Mouse (Mus musculus): ENCODE data around the gene Lsm4.
A peak's percentile ranks its signal among the peaks of the same experiment; 100 is the strongest.

The Lsm4 gene

DNA sequence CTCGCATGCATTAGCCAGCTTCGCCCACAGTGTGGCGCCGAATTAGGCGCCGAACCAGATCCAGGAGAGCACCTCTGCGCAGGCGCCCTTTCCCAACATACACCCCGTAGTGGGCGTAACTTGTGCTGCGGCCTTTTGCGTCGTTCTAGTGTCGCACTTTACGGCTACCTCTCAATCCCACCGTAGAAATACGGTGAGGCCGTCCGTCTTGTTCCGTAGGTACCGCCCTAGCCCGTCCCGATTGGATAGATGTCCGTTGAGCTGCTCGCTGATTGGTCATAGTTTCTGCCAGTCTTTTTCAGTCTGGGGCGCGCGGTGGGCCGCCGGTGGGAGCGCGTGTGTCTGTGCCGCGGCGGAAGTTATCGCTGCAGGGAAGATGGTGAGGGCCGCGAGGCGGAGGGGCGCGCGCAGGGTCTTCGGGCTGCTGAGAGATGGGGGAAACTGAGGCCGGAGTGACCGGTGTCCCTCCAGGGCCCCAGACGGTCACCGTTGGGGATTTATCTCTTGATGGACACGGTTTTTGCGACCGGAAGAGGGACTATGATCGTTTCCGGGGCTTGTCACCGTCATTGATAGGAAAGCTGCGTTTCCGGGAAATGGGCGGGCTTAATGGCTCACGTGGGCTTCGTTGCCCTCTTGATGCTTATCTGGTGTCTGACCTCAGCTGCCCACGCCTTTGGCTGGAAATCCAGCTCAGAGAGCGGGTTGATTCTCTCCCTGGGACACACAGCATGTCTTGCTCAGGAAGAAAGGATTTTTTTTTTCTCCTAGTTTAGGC is at the start of gene Lsm4:
TSS of gene Lsm4 (plus strand) at position 170 of the 778 bp plus-strand sequence.
- peak; percentile 100 for DNase-seq (ENCODE audit: low spot score)

DNA sequence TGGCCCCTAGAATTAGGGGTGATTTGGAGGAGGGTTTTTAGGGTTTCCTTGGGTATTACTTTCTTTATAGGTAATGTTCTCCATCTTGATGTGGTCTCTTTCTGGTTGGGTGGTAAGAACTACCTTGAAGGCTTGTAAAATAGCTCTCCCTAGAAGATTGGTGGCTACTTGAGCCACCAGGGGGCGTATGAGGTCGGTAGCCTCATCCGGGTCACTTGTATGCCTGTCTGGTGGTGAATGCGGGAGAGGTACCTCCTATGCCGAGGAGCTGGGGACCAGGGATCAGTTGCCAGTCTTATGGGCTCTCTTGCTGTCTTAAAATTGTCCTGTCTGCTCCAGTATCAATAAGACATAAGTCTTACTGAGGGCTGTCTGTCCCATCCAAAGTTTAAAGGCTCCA is 47.9 kb upstream of the Lsm4 start:
- DNase-seq (ENCODE audit: low spot score): no peak

DNA sequence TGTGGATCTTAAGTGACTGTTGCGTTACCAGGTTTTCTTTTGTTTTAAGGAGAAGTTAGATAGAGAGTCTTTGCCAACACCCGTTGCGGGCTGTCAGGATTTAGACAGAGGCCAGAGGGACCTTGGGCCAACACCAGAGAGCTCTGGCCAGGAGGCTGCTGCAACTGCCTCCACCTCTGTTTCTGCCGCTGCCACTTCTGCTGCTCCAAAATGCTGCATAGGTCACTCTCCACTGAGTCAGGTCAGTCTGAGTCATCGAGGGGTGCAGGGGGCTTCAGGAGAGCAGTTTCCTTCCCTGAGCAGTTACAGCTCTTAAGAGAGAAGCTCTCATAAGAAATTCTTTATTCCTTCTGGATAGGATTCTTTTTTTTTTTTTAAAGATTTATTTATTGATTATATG is 46.0 kb upstream of the Lsm4 start:
- no peak for DNase-seq (ENCODE audit: low spot score)

DNA sequence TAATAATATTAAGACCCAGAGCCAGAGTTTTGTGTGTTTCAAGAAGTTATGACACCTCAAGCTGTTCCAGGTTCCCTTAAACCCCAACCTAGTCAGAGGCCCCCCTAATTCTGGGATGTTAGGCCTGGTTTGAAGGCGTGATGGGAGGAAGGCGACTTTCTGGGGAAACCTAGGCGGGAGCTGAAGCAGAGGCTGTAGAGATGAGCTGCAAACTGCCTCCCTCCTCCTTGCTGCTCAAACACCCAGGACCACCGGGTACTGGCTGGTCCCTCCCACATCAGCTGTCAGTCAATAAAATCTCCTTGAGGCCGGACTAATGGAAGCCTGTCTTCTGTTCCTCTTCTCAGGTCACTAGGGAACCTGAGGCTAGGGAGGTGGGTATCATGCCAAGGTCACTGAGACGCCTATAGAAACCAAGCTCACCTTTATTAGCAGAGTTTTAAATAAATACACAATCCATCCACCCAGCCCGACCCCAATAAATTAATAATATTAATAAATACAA is 44.0 kb upstream of the Lsm4 start:
- DNase-seq (ENCODE audit: low spot score): no peak

DNA sequence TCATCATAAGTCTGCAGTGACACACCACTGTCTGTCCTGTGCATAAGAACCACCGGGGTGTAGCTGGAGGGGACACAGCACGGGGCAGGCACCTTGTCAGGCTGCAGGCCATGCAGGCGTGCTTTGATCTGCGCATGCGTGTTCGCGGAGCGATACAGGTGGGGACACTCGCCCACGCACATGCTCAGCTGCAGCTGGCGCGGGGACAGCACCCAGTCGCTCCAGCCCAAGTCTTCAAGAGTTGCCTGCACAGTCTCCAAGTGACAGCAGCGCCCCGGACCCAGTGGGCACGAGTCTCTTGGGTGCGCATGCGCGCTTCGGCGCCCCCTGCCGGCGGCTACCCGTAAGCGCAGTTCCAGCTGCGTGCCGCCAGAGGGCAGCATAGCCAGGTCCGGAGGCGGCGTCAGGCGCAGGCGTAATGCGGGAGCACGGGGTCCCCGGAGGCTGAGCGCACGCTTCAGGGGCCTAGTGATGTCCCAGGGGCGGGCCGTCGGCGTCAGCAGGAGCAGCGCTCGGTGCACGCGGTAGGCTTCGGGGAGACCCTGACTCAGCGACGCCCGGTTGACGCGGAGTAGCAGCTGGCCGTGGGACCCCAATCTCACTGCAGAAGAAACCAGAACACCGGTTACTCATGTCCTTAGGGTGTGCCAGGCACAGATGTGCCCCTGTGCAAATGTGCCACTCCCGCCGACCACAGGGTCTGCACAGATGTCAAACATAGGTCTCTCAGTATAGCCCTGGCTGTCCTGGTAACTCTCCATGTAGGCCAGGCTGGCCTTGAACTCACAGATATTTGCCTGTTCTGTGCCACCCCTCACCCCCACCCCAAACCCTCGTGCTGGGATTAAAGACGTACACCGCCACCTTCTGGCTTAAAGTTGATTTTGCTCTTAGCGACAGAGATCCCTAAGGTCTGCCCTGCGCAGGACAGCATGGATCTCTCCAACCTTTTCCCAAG is 43.2 kb upstream of the Lsm4 start:
- peak; percentile 96 for DNase-seq (ENCODE audit: low spot score)

DNA sequence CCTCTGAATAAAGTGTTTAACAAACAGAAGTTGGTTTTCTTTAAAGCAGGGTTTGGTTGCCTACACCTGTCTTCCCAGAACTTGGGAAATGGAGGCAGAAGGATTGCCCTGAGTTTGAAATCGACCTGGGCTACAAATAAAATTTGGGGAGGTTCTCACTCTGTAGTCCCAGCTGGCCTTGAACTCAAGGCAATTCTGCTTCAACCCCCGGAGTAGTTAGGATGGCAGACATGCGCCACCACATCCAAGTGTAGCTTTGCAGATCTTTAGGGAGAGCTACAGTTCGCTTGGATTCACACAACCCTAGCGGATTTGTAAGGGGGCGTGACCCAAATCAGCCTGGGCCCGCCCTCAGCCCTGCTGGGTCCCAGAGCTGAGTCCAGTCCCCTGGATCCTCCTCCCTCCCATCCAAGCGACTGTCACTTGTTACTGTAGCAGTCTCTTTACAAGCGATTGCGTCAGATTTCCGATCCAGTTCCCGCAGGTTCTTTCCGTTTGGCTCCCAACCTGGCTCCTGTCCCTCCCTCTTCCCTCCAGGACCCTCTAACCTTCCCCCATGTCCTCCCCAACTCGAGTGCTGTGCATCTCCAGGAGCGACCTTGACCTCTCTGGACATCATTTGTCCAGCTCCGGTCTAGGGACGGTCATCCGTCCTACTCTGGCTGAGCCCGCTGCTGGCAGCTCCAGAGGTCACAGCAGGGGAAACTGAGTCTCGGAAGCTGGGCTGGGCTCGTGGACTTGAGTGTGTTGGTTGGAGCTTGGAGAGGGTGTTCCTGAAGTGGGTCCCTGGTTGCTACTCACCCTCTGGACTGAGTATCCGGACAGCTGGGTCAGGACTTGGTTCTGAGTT is 42.3 kb upstream of the Lsm4 start:
- DNase-seq (ENCODE audit: low spot score): peak; percentile 93

DNA sequence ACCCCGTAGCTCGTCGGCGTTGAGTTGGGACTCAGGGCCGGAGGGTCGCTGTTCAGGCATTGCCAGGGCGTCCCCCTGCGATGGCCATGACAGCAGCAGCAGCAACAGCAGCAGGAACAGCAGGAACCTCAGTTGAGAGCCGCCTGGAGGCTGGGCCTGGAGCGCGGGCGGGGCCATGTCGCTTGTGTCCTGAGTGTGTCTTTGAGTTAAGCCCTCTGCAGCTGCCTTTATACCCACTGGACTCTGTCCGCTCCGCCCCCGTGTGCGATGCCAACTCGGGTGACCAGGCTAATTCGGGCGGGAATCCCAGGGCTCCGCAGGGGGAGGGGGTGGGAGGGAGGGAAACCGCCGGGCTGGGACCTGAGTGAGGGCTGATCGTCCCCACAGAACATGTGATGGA is 41.6 kb upstream of the Lsm4 start:
- DNase-seq (ENCODE audit: low spot score): peak; percentile 88

DNA sequence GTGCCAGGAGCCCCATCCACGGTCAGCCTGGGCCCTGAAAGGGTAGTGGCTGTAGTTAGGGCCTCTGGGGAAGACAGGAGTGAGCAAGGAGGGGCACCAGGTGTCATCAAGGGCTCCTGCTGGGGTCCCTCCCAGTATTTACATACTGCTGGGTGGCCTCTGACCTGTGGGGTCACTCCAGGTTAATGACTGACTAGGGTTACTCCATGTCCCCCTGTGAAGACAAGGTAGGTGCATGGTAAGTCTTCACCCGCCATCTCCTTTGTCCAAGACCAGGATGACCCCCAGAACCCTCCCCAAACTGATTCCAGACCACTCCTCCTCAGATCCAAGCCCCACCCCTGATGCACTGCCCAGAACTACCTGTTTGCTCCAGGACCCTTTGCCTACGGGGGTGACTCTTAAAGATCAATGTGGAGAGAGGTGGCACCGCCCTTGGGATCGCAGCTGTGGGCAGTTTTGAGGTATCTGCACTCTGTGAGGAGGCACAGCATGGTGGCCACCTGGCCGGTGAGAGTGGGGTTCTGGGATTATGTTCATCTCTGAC is 40.6 kb upstream of the Lsm4 start, which contains the start of gene Gdf15:
TSS of gene Gdf15 (minus strand) at position 111 of the 547 bp plus-strand sequence.
- DNase-seq (ENCODE audit: low spot score): no peak

DNA sequence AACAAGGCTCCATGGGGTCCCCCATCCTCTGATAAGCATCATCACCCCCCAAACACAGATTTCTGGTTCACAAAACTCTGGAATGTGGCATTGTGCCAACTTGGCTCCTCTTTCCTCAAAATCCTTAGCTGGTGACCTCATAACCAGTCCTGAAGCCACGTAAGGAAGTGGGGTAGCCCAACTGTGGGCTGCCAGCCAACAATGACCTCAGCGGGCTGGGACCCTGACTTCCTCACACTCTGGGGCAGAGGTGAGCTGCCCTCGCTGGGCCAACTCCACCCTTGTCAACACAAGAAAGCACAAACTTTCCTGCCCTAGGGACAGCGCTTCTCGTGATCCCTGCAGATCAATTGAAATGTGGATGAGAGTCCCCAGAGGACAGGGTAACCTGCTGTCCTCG is 39.0 kb upstream of the Lsm4 start:
- peak; percentile 64 for DNase-seq (ENCODE audit: low spot score)

DNA sequence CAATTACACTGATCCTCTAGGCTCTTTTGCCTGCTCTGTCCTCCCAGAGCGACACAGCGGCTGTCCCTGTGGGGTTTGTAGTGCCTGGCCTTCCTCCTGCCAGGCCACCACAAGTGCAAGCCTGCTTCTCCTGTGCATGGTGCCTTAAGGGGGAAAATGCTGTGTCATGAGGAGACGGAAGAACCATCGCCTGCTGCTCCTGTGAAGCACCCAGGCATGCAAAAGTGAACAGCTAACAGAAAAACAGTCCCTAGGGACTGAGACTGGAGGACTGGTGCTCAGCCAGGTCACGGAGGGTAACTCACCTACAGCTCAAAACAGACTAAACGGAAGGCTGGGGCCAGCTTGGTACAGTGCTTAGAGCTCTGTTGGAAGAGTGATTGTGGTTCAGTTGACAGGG is 37.5 kb upstream of the Lsm4 start:
- DNase-seq (ENCODE audit: low spot score): peak; percentile 59

DNA sequence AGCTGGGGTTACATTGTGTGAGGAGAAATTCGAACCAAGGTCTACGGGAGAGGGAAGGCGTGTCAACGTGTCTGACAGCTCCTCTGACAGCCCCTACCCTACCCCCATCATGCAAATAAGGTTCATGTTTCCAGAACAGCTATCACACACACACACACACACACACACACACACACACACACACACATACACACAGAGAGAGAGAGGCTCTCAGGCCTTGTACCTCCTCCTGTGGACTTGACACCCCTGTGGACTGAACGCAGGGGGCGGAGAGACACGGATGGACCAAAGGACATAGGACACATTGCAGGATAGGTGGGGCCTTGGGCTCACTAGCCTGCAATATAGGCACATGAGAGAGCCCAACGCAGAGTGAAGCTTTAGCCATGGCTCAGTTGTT is 36.2 kb upstream of the Lsm4 start:
- DNase-seq (ENCODE audit: low spot score): peak; percentile 36

DNA sequence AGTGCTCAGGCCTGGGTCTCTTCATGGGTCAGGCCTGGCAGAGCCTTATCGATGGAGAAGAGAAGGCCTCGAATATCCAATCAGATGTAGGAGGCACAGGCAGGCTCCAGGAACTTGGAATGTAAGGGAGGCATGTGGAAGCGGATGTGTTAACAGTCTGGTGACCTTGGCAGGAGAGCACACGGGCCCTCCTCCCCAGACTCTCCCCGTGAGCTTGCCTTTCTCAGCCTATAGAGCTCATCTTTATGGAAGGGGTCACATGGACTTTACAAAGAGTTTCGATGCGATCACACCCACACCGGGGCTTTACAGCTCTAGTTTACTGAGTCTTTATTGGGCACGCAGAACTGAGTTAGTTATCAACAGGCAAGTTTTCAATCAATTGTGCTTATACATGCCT is 34.3 kb upstream of the Lsm4 start:
- DNase-seq (ENCODE audit: low spot score): no peak

DNA sequence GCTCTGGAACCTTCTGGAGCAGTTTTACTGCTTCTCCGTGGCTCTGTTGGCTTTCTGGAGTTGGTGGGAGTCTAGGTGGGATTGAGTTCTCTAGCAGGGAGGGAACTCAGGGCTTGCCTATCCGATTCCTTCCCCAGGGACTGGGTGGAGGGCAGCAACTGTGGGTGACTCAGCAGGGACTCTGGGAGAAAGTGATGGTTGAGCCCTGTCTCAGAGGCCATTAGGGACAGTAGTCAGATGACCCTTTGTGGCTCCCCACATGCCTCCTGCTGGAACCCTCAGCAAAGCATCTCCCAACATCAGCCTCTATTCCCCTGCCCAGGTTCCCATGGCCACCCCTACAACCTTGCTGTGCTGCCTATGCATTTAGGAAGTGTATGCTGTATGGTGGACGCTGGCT is 30.0 kb upstream of the Lsm4 start:
- no peak for DNase-seq (ENCODE audit: low spot score)

DNA sequence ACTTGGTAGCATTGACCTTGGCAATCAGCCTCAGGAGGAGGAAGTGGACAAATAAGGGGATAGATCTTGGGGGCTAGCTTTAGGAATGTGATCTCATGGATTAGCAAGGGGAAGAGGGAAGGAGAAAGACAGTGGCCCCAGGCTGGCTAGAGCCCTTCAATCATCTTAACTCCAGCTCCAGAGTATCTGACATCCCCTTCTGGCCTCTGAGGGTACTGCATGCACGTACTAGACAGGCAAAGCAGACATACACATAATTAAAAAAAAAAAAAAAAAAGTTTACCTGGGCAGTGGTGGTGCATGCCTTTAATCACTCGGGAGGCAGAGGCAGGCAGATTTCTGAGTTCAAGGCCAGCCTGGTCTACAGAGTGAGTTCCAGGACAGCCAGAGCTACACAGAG is 29.0 kb upstream of the Lsm4 start:
- no peak for DNase-seq (ENCODE audit: low spot score)

DNA sequence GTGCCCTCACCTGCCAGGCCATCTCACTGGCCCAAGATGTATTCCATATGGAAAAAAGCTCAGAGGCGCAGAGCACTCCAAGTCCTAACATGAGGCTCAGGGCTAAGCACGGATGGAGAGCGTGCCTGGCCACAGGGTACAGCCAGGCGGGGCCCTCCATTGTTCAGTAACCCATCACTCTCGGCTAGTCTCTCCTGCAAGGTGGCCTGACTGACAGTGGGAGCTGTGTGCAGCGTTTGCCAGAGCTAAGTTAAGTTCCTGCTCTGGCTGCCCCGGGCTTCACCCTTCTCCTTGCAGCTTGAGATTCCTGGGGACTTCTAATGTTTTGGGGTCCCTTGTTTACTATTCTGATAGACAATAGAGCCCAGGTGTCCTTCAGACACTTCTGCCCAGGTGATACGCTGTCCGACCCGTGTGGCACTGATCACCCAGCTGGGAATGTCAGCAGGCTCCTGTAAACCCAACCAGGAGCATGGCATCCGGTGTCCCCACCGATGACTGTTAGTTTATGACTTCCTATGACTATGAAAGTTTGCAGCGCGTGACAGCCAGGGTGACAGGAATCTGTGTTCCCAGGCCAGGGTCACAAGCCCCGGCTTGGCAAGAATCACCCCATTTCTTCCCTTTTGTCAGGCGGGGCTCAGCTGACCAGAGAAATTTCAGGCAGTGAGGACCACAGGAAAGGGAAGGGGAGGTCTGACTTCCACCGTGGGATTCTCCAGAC is 27.4 kb upstream of the Lsm4 start:
- no peak for DNase-seq (ENCODE audit: low spot score)

DNA sequence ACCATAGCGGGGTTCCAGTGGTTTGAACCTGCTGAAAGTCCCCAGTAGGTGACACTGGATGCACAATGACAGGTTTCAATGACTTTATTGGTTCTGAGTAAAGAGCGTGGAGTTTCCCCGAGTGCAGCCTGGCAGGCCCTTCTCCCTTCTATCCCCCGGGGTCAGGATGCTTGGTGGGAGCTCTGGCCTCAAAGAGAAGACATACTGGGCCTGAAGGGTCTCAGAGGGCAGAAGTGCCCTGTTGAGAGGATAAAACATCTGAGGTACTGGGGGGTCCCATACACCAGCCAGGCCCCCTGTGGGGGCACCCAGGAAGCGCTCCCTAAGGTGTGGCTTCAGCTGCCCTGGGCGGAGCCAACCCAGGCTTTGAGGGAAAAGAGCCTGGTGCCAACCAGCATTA is 26.7 kb upstream of the Lsm4 start:
- DNase-seq (ENCODE audit: low spot score): no peak

DNA sequence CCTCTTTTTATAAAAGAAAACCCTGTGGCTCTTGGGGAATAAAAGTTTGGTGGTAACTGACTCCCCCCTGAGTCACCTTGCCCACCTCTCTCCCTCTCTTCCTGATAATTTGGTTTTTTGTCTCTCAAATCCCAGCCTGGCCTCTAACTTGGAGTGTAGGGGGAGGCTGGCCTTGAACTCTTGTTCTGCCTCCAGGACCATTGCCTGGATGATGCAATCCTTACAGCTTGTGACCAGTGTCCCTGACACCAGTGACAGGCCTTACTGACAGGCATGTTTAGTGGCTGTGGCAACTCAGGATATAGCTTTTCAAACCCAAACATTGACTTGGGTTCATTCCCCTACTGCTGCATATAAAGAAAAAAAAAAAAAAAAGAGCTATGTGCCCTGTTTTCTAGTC is 26.3 kb upstream of the Lsm4 start:
- DNase-seq (ENCODE audit: low spot score): no peak

DNA sequence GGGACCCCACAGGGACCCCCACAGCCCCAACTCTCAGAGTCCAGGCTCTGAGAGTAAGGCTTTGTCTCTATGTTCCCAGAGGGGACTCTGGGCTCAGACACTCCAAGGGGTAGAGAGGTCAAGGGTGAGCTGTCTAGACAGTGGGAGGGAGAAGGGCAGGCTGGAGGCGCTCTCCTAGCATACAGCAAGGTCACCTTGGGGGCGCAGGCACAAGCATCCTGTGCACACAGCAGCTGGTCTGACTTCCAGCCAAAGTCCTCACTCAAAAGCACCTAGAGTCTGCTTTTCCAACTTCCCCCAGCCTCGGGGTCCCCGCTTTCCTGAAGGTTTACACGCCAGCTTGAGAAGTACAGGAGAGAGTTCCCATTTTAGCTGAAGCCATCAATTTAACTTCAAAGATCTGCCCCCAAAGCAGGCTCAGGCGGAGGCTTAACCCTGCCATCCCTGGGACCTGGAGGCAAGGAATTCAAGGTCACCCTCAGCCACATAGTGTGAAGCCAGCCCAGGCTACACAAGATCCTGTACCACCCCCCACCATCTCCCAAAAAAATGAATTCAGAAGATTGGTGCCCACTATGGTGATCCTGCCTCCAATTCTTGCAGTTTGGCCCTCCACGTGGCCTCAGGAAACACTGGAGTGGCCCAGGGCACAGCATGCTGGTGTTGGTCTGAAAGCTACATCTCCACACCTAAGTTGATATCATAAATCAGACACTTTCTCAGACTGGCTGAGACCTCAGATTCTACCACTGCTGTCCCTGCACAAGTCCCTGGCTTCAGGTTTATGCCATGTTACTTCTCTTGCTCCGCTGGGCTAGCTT is 25.5 kb upstream of the Lsm4 start:
- DNase-seq (ENCODE audit: low spot score): no peak

DNA sequence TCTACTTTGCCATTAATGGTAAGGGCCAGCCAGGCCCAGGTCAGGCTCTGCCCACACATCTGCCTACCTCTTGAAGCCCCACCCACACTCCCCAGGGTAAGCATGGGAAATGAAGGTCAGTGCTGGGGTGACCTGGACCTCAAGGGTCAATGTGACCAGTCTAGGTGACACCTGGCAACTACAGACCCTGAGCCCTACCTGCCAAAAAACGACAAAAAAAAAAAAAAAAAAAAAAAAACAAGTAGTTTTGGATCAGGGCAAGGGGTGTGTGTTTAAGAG is 24.9 kb upstream of the Lsm4 start:
- DNase-seq (ENCODE audit: low spot score): no peak

DNA sequence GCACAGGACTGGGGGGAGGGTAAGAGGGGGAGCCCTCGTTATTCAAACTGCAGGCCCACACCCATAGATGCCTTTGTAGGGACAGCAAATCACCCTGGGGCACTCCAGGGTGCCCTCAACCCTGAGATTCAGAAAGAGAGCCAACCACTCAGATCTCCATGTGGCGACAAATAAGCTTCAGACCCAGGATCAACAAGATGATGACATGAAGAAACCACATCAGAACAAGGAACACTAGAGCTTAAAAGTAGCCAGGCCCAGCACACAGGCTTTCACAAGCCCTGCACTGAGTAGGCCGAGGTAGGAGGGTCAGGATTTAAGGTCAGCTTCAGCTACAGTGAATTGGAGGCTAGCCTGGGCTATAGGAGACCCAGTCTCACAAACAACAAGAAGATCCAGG is 24.1 kb upstream of the Lsm4 start:
- DNase-seq (ENCODE audit: low spot score): no peak

Data from MN1 (cell line).